Mouse (Mus musculus): ENCODE results near the gene 2700081O15Rik. TPM values are rescaled to one million over a fixed set of nuclear protein-coding genes. Genes with fewer than 3 reads are reported as not detected.
A peak's percentile ranks its signal among the peaks of the same experiment; 100 is the strongest.

The 2700081O15Rik gene
- polyA plus RNA-seq, 1 experiment from 2014 or later, result 5.3 TPM

GRCm38 (mm10) chr19:7423028-7423655 lies 5.7 kb downstream of the 2700081O15Rik start:
- Histone ChIP-seq H3K36me3 (peaks cover 28% of the 10 kb centered on the region), H3K9ac (peak overlapping the region; percentile 36), H3K9me3 (no peaks in the 10 kb centered on the region), H3K4me1 (replicated peaks) (peaks cover 65% of the 10 kb centered on the region), H3K4me3 (replicated peaks) (peak overlapping the region; percentile 15), H3K27ac (peak overlapping the region; percentile 64), H3K4me2 (replicated peaks) (peak overlapping the region; percentile 48), H3K27me3 (replicated peaks) (no peaks in the 10 kb centered on the region)
- WGBS, result 25% methylated on average over 51 of the region's 51 CpGs
- ATAC-seq, result peak; percentile 76

GRCm38 (mm10) chr19:7423656-7424030 lies 6.2 kb downstream of the 2700081O15Rik start:
- Histone ChIP-seq H3K4me3 (replicated peaks) (0 out of 2 replicates have a peak overlapping the region, but pooled peaks have one; percentile 15), H3K4me1 (replicated peaks) (peaks cover 65% of the 10 kb centered on the region), H3K27me3 (replicated peaks) (no peaks in the 10 kb centered on the region), H3K9ac (peak overlapping the region; percentile 36; the same call in 1 of the 2 replicates), H3K9me3 (no peaks in the 10 kb centered on the region), H3K4me2 (replicated peaks) (peak overlapping the region; percentile 48), H3K27ac (no peak overlapping the region), H3K36me3 (peaks cover 28% of the 10 kb centered on the region)
- ATAC-seq, result no peak
- WGBS, result 43% methylated on average over 16 of the region's 16 CpGs

DNA sequence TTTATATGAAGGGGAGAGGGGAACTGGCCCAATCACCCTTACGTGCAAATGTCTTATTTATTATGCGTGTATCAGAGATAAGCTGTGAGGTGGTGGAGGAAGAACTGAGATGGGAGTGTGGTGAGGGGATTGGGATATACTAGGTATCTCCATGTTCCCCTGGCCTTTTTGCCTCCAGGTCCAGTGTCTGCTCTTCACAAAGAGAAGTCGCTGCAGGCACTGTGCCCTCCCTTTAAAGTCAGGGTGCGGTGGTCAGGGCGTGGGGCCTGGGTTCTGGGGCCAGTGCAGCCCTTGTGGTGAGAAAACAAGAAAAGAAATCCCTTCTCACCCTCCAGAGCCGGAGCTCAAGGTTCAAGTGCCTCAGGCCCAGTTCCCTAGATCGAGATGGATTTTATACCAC lies 6.7 kb downstream of the 2700081O15Rik start:
- no peaks in the 10 kb centered on the region for H3K9me3 ChIP-seq
- peak overlapping the region; percentile 48 for H3K4me2 ChIP-seq (replicated peaks)
- H3K36me3 ChIP-seq, result peaks cover 28% of the 10 kb centered on the region
- no peaks in the 10 kb centered on the region for H3K27me3 ChIP-seq (replicated peaks)
- no peak overlapping the region for H3K9ac ChIP-seq
- peaks cover 60% of the 10 kb centered on the region for H3K4me1 ChIP-seq (replicated peaks)
- no peak overlapping the region for H3K4me3 ChIP-seq (replicated peaks)
- no peak for ATAC-seq
- WGBS, result 64% methylated on average over 7 of the region's 7 CpGs
- no peak overlapping the region for H3K27ac ChIP-seq

GRCm38 (mm10) chr19:7424590-7425397 lies 7.4 kb downstream of the 2700081O15Rik start:
- Histone ChIP-seq H3K27ac (no peak overlapping the region), H3K4me3 (replicated peaks) (no peak overlapping the region), H3K9ac (no peak overlapping the region), H3K4me1 (replicated peaks) (peaks cover 54% of the 10 kb centered on the region), H3K9me3 (no peaks in the 10 kb centered on the region), H3K27me3 (replicated peaks) (no peaks in the 10 kb centered on the region), H3K36me3 (peaks cover 28% of the 10 kb centered on the region), H3K4me2 (replicated peaks) (no peak overlapping the region)
- no peak for ATAC-seq
- WGBS, result 66% methylated on average over 8 of the region's 8 CpGs

GRCm38 (mm10) chr19:7425398-7425775 lies 8.0 kb downstream of the 2700081O15Rik start:
- peaks cover 27% of the 10 kb centered on the region for H3K36me3 ChIP-seq
- H3K27ac ChIP-seq, result no peak overlapping the region
- H3K9me3 ChIP-seq, result no peaks in the 10 kb centered on the region
- H3K27me3 ChIP-seq (replicated peaks), result no peaks in the 10 kb centered on the region
- no peak overlapping the region for H3K4me3 ChIP-seq (replicated peaks)
- H3K9ac ChIP-seq, result no peak overlapping the region
- 52% methylated on average over 3 of the region's 3 CpGs for WGBS
- no peak for ATAC-seq
- peaks cover 48% of the 10 kb centered on the region for H3K4me1 ChIP-seq (replicated peaks)
- H3K4me2 ChIP-seq (replicated peaks), result no peak overlapping the region

- no peaks in the 10 kb centered on the region for H3K9me3 ChIP-seq
Observed at GRCm38 (mm10) chr19:7434887-7435286, 17.5 kb downstream of the 2700081O15Rik start.

GRCm38 (mm10) chr19:7436061-7436970 lies 18.9 kb downstream of the 2700081O15Rik start:
- H3K9me3 ChIP-seq, result no peaks in the 10 kb centered on the region
- H3K4me2 ChIP-seq (replicated peaks), result no peak overlapping the region
- peaks cover 4% of the 10 kb centered on the region; the same call in 1 of the 2 replicates for H3K36me3 ChIP-seq
- no peak overlapping the region for H3K4me3 ChIP-seq (replicated peaks)
- H3K9ac ChIP-seq, result no peak overlapping the region
- no peaks in the 10 kb centered on the region for H3K27me3 ChIP-seq (replicated peaks)
- 63% methylated on average over 5 of the region's 5 CpGs for WGBS
- ATAC-seq, result peak; percentile 72
- H3K4me1 ChIP-seq (replicated peaks), result peaks cover 6% of the 10 kb centered on the region
- H3K27ac ChIP-seq, result no peak overlapping the region

More at GRCm38 (mm10) chr19:7434887-7435286, 17.5 kb downstream of the 2700081O15Rik start:
- no peak for ATAC-seq
- Histone ChIP-seq H3K27ac (no peak overlapping the region), H3K4me1 (replicated peaks) (0 out of 2 replicates have a peak, but pooled peaks cover 4% of the 10 kb centered on the region), H3K36me3 (peaks cover 6% of the 10 kb centered on the region), H3K27me3 (replicated peaks) (no peaks in the 10 kb centered on the region), H3K4me3 (replicated peaks) (no peak overlapping the region), H3K9ac (no peak overlapping the region), H3K4me2 (replicated peaks) (no peak overlapping the region)
- WGBS, result 92% methylated on average over 2 of the region's 2 CpGs

DNA sequence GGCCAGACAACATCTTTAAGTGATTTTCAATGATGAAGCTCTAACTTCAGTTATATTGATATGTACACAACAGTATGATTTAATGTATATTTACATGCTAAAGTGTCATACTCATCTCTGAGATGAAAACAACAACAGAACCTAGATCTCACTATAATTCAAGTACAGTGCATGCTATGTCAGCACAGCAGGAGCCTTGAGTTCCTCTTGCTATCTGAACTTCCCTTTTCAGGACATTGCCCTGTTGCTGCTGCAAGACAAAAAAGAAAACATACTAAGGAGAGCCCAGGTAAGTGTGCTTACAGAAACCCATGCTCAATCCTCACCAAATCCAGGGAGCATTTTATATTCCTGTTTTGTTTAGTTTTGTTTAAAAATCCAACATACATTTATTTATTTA lies 20.9 kb downstream of the 2700081O15Rik start:
- Histone ChIP-seq H3K9me3 (no peaks in the 10 kb centered on the region), H3K4me1 (replicated peaks) (peaks cover 8% of the 10 kb centered on the region), H3K4me3 (replicated peaks) (no peak overlapping the region), H3K36me3 (no peaks in the 10 kb centered on the region), H3K4me2 (replicated peaks) (no peak overlapping the region), H3K27me3 (replicated peaks) (no peaks in the 10 kb centered on the region), H3K27ac (no peak overlapping the region), H3K9ac (no peak overlapping the region)
- ATAC-seq, result no peak

- Histone ChIP-seq H3K9me3 (no peaks in the 10 kb centered on the region), H3K27ac (peak overlapping the region; percentile 51; the same call in 1 of the 2 replicates), H3K36me3 (no peaks in the 10 kb centered on the region), H3K9ac (peak overlapping the region; percentile 36; the same call in 1 of the 2 replicates), H3K4me2 (replicated peaks) (peak overlapping the region; percentile 44), H3K27me3 (replicated peaks) (no peaks in the 10 kb centered on the region), H3K4me3 (replicated peaks) (no peak overlapping the region), H3K4me1 (replicated peaks) (peaks cover 6% of the 10 kb centered on the region)
- 44% methylated on average over 14 of the region's 14 CpGs for WGBS
- peak; percentile 77 for ATAC-seq
Observed at GRCm38 (mm10) chr19:7441493-7441892, 24.1 kb downstream of the 2700081O15Rik start.

- no peak overlapping the region for H3K4me3 ChIP-seq (replicated peaks)
- H3K4me2 ChIP-seq (replicated peaks), result no peak overlapping the region
- H3K27me3 ChIP-seq (replicated peaks), result no peaks in the 10 kb centered on the region
- no peak for ATAC-seq
- WGBS, result 71% methylated on average over 2 of the region's 2 CpGs
- no peaks in the 10 kb centered on the region for H3K9me3 ChIP-seq
- no peak overlapping the region for H3K9ac ChIP-seq
- no peaks in the 10 kb centered on the region for H3K36me3 ChIP-seq
- peaks cover 4% of the 10 kb centered on the region for H3K4me1 ChIP-seq (replicated peaks)
- H3K27ac ChIP-seq, result no peak overlapping the region
Observed at GRCm38 (mm10) chr19:7445105-7445504, 27.7 kb downstream of the 2700081O15Rik start.

DNA sequence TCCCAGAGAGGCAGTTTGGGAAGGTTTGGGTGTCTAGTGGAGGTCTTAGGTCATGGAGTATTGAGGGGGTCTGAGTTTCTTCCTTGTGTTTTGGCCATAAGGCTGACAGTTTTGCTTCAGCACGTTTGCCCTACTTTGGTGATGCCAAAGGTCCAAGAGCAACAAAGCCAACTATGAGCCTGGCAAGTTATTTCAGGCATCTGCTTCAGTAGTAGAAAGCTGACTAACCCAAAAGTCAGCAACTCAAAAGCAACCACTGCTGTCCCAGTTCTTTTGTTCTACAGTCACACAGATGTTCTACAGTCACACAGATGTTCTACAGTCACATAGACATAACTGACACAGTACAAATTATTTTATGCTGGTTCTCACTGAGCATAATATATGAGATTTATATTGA lies 28.2 kb downstream of the 2700081O15Rik start:
- WGBS, result 82% methylated on average over 1 of the region's 1 CpGs
- no peak for ATAC-seq
- Histone ChIP-seq H3K4me2 (replicated peaks) (no peak overlapping the region), H3K36me3 (no peaks in the 10 kb centered on the region), H3K9ac (no peak overlapping the region), H3K27ac (no peak overlapping the region), H3K4me1 (replicated peaks) (peaks cover 4% of the 10 kb centered on the region), H3K4me3 (replicated peaks) (no peak overlapping the region), H3K27me3 (replicated peaks) (no peaks in the 10 kb centered on the region), H3K9me3 (no peaks in the 10 kb centered on the region)

- Histone ChIP-seq H3K4me1 (replicated peaks) (no peaks in the 10 kb centered on the region), H3K36me3 (no peaks in the 10 kb centered on the region; the same call in 1 of the 2 replicates), H3K9me3 (no peaks in the 10 kb centered on the region), H3K27ac (no peak overlapping the region), H3K9ac (no peak overlapping the region), H3K4me3 (replicated peaks) (no peak overlapping the region), H3K4me2 (replicated peaks) (no peak overlapping the region), H3K27me3 (replicated peaks) (no peaks in the 10 kb centered on the region)
- WGBS, result 59% methylated on average over 2 of the region's 2 CpGs
- ATAC-seq, result no peak
Observed at GRCm38 (mm10) chr19:7456803-7457202, 39.4 kb downstream of the 2700081O15Rik start.

Measured in intestine, embryonic 15.5 days (tissue).